Mouse (Mus musculus): ENCODE results near the gene Pigz.
A peak's percentile ranks its signal among the peaks of the same experiment; 100 is the strongest.

Pigz gene

DNA sequence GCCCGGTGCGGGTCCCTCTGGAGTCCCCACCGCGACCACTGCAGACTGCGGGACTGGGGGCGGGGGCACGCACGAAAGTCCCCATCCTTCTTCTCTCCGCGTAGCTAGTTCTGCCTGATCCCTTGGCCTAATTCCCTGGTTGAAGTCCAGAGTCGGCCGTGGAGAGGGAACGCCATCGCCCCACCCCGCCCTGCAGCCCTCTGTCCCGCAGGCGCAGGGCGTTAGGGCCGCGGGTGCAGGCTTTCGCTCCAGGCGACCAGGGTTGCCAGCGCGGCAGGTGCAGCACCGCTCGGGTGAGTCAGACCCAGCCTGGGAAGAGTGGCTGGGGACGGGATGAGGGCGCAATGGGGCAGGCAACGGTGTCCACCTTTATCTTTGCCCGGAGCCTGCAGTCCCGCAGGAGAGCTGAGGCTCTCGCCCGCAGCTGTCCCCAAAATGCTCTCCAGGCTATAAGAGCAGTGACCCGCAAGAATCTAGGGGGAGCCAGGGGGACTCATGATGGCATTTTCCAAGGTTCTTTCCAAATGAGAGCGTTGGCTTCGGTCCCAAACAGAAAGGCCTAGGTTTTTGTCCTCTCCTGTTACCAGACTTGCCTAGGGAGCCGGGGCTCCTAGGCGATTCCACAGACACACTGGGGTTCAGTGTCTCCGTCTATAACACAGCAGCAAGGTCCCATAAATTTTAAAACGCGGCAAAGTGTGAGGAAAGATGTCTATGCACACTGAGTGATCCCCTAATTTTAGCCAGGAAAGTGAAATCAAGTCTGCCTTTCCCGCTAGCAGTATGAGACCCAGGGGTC lies at the start of gene Pigz:
TSS of gene Pigz (plus strand) at position 101 of the 799 bp plus-strand sequence.
- DNase-seq (ENCODE audit: low spot score in 2 of 2): peak; percentile 55 to 57

DNA sequence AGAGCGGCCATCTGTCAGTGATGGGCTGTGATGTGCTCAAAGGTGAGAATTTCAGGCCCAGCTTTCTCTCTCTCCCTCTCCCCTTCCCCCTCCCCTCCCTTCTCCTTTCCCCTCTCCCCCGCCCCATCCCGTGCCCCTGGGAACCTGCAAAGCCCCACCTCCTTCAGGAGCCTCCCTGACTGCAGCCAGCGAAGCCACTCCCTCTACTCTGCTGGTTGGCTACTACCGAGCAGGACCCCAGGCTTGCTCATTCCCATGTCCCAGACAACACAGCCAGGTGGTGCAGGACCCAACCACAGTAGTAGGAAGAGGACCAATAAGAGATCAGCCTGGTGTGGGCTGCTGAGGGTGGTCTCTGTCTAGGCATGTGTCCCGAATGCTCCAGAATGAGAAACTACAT lies 49.7 kb upstream of the Pigz start:
- DNase-seq (ENCODE audit: low spot score in 2 of 2): no peak

DNA sequence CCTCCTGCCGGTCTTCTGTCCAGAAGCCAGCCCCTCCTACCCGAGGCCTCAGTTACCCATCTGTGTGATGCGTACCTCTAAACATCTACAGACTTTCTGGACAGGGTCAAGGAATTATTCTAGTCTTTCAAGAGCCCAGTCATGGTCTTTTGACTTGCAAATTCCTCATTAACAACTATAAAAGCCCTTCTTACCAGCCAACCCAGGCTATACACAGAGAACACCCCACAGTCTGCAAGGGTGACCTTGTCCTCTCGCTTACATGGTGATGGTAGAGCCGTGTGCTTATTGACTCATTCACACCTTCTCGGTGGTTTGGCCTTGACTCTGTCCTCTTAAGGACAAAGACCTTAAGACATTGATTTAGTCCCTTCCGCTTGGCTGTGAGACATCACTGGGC lies 42.7 kb upstream of the Pigz start:
- no peak for DNase-seq (ENCODE audit: low spot score in 2 of 2)

- no peak for DNase-seq (ENCODE audit: low spot score in 2 of 2)
Measured at GRCm38 (mm10) chr16:31893396-31894141, 40.1 kb upstream of the Pigz start.

DNA sequence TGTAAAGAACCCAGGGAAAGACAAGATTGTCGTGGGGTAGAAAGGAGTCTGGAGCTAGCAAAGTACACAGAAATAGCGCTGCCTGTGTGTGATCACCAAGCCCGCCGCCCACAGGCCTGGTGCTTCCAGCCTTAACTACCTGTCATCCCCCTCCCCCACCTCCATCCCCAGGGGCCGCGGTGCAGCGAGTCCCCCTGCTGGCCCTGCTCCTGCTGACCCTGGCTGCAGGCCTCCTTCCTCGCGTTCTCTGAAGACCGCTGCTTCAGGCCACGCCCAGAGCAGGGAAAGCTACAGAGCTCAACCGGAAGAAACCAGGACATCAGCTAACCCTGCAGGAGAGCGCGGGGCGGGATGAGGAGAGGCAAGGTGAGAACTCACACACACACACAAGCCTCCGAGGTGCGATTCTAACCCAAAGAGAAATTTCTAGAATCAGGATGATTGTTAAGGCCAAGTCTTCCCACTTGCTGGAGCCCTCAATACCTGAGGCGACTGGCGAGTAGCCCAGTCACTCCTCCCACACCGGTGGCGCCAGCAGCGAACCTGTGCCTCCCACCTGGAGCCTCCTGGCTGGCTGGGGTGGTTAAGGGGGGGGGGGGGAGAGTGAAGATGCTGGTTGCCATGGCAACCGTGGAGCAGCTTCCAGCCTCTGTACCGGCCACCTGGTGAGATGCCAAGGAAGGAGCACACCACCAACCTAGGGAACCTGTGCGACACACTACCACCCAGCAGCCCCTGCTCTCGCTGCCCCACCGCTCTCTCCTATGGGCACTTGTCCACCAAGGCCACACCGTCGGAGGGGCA lies 36.5 kb upstream of the Pigz start:
- DNase-seq (ENCODE audit: low spot score in 2 of 2): peak; percentile 72 to 84

- peak; percentile 90 to 95 for DNase-seq (ENCODE audit: low spot score in 2 of 2)
Measured at GRCm38 (mm10) chr16:31898546-31899326, 34.9 kb upstream of the Pigz start.

DNA sequence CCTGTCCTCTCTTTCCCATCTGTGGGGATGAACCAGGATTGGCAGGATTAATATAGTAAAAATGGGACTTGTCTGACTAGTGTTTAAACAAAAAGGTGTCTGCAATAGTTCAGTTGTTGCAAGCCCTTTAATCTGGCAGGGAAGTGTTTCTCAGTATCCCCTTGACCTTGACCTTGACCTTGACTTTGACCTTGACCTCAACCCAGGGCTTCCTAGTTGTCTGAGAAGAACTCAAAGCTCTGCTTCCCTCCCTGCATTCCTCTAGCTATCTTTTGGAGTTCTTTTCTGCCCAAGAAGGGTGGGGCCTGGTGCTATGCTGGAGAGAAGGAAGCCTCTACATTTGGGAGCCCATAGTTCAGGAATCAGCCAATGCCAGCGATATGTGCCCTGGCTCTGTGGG lies 31.8 kb upstream of the Pigz start:
- DNase-seq (ENCODE audit: low spot score in 2 of 2): no peak

DNA sequence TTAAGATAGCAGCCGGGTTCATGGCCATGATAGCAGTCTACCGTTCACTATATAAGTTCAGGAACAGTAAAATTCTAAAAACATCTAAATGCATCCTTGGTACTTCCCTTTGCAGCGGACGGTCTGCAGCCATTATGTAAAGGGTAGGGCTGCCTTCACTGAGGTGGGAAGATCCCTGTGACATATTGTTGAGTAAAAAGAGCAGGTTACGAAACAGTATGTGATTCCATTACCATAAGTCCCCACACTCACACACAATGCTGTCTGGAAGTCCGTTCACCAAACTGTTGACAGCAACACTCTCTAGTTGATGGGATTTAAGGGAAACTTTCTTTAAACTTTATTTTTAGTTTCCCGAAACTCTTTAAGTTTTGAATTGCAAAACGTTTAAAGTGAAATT lies 30.4 kb upstream of the Pigz start:
- peak in 1 of 2 experiments; percentile 66 for DNase-seq (ENCODE audit: low spot score in 2 of 2)

DNA sequence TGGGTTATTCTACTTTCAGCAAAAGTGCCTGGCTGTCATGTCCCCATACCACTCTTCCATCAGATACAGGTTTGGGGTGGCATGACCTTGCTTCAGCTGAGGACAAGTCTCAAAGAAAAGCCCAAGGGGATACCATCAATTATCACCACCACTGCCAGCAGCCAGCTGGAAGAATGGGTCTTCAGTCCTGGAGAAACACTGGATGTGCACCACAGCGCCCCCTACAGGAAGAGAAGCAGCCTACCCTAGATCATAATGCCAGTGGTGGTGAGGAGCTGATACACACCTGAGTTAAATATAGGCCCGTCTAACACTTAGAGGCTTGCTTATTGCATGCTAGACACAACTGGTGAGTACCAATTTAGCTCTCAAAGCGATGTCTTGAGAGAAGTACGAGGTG lies 28.3 kb upstream of the Pigz start:
- DNase-seq (ENCODE audit: low spot score in 2 of 2): no peak

DNA sequence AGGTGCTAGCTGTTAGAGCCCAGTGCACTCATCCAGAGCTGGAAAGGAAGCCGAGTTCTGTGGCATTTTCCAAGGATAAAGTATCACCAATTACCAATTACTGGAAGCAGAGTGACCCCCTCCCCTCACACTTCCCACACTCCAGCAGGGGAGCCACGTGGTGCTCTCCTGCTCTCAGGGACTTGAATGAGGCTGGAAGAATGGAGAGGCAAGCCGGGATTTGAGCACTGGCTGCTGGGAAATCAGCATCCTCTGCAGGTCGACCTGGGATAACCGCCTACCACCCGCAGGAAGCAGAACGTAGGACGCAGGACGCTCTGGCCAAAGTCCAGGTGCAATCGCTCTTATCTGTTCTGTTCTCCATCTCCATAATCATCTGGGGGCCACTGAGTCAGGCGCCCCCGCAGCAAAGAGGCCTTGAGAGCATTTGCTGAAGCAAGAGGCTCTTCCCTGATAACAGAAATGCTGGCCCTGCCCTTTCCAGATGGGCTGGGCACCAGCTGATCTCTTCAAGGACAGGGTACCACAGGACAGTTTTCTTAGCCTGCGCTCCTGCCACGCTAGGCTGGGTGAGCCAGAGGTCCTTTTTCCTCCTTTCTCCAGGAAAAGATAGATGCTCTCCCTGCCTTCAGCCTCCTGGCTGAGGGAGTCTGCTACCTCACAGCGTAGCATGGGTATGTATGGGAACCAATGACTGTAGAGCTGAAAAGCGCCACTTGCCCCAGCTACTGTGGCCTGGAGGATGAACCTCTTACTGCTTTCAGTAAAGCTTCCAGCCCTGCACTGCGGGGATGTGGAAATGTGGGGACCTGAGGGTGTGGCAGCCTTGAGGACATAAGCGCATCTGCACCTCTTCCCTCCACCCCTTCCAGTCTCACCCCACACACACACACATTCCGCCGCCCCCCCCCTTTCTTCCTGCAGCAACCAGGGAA lies 27.5 kb upstream of the Pigz start:
- DNase-seq (ENCODE audit: low spot score in 2 of 2): peak in 1 of 2 experiments; percentile 55

DNA sequence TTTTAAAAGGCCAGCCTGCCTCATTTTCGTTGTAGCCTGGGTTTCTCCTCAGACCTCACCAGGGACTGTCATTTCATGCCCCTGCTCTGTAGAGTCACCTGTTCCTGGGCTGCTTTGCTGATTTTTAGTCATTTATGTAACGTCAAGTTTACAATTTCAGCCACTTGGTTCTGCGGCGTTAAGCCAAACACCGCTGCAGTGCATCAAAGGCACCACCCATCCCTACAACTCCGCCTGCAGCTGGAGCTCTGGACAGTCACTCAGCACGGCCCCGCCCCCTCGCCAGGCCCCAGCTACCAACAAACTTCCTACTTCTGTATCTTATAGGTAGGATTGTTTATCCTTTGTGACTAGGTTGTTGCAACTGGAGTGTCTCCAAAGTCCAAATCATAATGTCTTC lies 26.8 kb upstream of the Pigz start:
- peak in 1 of 2 experiments; percentile 54 for DNase-seq (ENCODE audit: low spot score in 2 of 2)

DNA sequence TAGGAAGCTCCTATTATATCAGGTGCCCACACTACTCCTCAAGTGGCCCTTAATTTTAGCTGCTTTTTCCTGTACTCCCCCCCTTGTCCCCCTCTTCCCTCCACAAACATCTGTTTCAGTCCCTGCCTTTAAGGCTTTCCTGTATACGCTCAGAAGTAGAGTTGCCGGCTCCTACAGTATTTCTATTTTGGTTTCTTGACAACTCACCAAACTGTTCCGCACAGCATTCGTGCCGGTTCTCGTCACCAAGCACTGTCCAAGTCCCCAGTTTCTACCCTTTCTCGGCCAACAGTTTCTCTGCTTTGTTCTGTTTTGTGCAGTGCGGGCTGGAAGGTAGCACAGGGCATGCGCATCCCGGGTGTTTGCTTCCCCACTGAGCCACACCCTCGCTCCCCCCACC lies 24.7 kb upstream of the Pigz start:
- peak in 1 of 2 experiments; percentile 78 for DNase-seq (ENCODE audit: low spot score in 2 of 2)

DNA sequence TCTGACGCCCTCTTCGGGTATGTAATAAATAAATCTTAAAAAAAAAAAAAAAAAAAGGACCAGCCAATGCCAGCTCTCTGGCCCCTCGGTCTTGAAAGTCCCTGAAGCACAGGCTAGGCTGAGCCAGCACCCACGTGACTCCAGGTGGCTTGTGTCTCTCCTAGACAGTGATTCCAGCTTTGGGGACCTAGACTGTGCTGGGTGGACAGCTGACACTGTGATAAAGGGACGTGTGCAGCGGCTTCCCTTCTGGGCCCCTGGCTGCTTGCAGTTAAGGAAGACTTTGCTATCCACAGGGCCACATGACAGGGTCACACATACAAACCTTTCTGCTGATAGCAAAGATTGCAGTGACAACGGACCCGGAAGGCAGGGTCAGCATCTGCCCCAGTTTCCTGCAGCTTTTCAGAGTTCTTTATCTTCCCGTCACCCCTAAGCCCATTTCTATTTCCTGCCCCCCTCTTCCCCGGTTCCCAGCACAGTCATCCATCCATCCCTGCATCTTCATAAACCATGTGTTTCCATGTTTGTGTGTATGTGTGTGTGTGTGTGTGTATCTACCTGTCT lies 23.3 kb upstream of the Pigz start:
- DNase-seq (ENCODE audit: low spot score in 2 of 2): no peak

GRCm38 (mm10) chr16:31917776-31918175 lies 15.9 kb upstream of the Pigz start:
- no peak for DNase-seq (ENCODE audit: low spot score in 2 of 2)

- DNase-seq (ENCODE audit: low spot score in 2 of 2): peak; percentile 86 to 96
Measured at GRCm38 (mm10) chr16:31918248-31918724, 15.4 kb upstream of the Pigz start.

DNA sequence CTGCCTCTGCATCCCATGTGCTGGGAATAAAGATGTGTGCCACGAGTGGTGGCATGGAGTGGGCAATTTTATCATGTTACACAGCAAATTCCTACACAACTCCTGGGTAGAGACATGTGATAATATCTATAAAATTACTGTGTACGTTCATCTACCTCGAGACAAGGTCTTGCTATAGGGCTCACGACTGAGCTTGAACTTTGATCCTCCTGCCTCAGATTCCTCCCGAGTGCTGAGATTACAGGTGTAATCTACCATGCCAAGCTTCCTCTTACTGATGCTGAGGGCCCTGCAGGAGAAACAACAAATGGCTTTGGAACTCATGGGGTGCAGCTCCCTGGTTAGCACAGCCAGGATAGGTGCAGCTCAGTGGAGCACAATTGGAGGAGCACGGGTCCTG lies 9.3 kb upstream of the Pigz start:
- DNase-seq (ENCODE audit: low spot score in 2 of 2): no peak

- DNase-seq (ENCODE audit: low spot score in 2 of 2): no peak
Measured at GRCm38 (mm10) chr16:31926091-31926490, 7.6 kb upstream of the Pigz start.

DNA sequence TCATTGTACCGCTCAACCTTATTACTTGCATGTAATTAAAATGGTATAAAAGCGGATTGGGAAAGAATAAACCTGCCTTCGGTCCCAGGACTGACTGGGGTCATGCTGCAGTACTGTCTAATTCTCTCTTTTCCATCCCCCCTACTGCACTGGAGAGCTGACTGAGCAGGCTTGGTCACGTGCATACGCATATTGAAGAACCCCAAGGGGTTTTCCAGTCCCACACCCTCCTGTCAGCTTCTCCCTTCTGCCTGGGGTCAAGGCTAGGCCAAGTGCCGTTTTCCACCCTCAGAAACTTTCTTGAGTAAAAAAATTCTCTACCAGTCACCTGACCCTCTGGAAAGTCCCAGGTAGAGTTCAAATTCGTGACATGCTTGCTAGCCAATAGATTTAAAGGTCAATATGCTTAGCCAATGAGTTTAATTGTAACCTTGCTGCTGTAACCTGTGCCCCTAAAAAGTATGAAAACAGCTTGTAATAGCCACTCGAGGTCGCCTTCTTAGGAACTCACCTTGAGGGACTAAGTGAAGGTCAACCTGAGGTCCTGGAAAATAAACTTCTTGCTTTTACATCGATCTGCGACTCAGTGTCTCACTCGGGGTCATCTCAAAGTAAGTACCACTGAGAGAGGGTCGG lies 7.0 kb upstream of the Pigz start:
- no peak for DNase-seq (ENCODE audit: low spot score in 2 of 2)

DNA sequence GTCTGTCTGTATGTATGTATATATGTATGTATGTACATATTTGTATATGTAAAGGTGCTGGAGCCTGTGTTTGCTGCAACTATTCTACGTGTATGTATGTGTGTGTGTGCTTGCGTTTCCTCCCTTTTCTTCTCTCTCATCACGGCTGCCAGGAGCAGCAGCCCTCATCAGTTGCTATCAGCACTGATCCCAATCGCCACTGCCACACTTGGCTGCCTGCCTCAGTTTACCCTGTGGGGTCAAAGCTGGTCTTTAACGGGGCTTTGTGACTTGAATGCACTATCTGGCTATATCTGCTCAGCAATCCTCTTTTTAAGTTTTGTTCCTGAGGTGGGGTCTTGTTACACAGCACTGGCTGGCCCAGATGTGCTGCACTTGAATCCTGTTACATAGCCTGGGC lies 6.2 kb upstream of the Pigz start:
- DNase-seq (ENCODE audit: low spot score in 2 of 2): no peak
